Mouse (Mus musculus) midbrain, embryonic 10.5 days (tissue): ENCODE measurements around the gene Efcab10. TPM values are rescaled to one million over a fixed set of nuclear protein-coding genes. Genes with fewer than 3 reads are reported as not detected.
A peak's percentile ranks its signal among the peaks of the same experiment; 100 is the strongest.

Experiments
- DNase-seq: peaks from one replicate; pipeline ENCODE4 v3.0.0-alpha.2; 2017; ENCODE audit warnings: low spot score
- H3K27ac ChIP-seq: fragments of 300-500 bp; sonication (generic); replicated peaks from 2 replicates; pipeline ENCODE4 v1.5.1; 2016; ENCODE audit warnings: mild to moderate bottlenecking
- H3K27me3 ChIP-seq: fragments of 300-500 bp; sonication (generic); 2 replicates; pipeline ENCODE4 v1.6.1; 2016; ENCODE audit warnings: low read depth, mild to moderate bottlenecking; ENCODE audit not compliant: poor library complexity, severe bottlenecking
- H3K36me3 ChIP-seq: fragments of 300-500 bp; sonication (generic); 2 replicates; pipeline ENCODE4 v1.6.1; 2016; ENCODE audit warnings: mild to moderate bottlenecking, moderate library complexity
- H3K4me1 ChIP-seq: fragments of 300-500 bp; sonication (generic); 2 replicates; pipeline ENCODE4 v1.6.1; 2016
- H3K4me3 ChIP-seq: fragments of 300-500 bp; sonication (generic); 2 replicates; pipeline ENCODE4 v1.5.1; 2016; ENCODE audit warnings: mild to moderate bottlenecking, moderate library complexity
- H3K9me3 ChIP-seq: fragments of 300-500 bp; sonication (generic); replicated peaks from 2 replicates; pipeline ENCODE4 v1.6.1; 2016; ENCODE audit warnings: mild to moderate bottlenecking
- WGBS: fragments of 180-500 bp; shearing (Covaris S2); methylation state at CpG from one replicate; pipeline ENCODE4 v1.1.7; 2016; 5-methylcytosine and 5-hydroxymethylcytosine counted together
- polyA plus RNA-seq: library from polyadenylated mRNA; unstranded; fragments of >200 nt; fragmentation: Nextera tagmentation; extraction: Ambion mirVana; gene quantifications from 2 replicates; pipeline ENCODE4 v1.2.1, GENCODE M21; 2016

The Efcab10 gene
- 0.91 and 0.98 TPM in 2 replicates for polyA plus RNA-seq

DNA sequence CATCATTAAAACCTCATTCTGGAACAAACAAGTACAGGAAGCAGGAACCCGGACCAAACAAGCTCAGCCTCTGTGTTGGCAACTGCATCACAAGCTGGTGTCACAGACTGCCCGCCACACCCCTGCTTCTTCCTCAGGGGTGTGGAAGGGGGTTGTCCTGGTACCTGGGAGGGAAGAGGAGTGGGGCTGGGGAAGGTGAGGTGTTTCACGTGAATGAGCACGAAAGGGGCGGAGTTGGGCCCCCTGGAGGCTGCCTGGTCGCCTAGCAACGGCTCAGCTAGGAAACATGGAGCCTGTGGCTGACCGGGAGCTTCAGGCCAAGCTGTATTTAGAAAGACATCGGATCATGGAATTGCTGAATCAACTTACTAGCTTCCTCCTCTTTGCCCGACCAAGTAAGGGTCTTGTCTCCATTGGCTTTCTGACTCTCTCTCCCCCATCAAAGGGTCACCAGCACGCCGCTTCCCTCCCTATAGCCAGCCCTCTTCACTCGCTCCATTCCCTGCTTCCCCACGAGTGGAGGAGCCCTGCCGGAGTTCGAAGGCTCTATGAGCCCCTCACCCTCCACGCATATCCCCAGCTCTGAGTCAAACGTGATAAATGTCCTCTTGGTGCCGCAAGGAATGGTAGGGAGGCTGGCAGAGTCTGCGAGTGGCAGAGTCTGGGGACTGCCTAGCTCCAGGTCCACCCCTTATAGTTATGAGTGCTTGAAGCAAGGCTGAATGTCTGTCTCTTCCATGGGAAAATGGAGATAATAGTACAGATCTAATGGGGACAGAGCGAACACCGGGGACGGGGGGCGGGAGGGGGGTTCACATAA lies at the start of gene Efcab10:
Gene Efcab10, plus strand, starts transcription at position 51 of the 820 bp plus-strand sequence.
- WGBS, result 12% methylated on average over 24 of the region's 24 CpGs
- Histone ChIP-seq H3K36me3 (no peaks in the 10 kb centered on the region), H3K4me1 (peaks cover 12% of the 10 kb centered on the region), H3K27me3 (no peaks in the 10 kb centered on the region; the same call in 1 of the 2 replicates), H3K9me3 (no peaks in the 10 kb centered on the region), H3K4me3 (peak within 1 kb of the TSS; percentile 53), H3K27ac (peak within 1 kb of the TSS; percentile 80)
- DNase-seq, result peak; percentile 58

DNA sequence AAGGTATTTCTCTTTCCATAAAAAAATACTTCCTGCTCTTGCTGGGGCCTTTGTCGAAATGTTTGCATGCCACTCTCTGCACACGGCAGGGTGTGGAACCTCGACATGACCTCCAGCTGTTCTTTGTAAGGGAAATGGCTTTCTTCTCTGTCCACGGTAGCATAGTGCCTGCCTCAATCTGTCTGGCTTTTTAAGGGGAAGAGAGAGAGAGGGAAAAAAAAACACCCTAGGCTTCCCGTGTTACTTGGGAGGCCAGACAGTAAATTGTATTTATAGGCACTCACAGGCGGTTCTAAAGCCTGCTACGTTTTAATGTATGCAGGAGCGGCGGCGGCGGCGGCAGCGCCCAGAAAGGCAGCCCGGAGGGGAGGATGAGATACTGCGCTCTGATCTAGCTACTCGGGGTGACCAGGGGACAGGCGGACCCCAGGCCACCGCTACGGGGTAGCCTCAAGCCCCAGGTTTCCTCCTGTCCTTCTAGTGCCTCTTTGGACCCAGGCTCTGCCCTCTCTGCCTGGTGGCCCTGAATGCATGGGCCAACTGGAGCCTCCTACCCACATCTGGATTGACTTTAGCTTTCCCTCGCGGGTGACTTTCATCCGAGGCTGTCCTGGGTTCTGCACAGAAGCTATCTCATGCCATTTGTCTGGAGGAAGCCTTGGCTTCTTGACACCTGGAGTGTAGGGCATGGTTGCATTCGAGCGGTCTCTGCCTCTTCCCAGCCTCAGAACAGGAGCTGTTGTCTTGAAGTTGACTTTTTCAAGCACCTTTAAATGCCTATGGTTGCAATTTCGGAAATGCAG lies 49.5 kb upstream of the Efcab10 start:
- DNase-seq, result peak; percentile 46
- H3K4me3 ChIP-seq, result peak overlapping the region; percentile 48
- peak overlapping the region; percentile 71; the same call in 1 of the 2 replicates for H3K27ac ChIP-seq
- no peaks in the 10 kb centered on the region for H3K9me3 ChIP-seq
- H3K27me3 ChIP-seq, result peaks cover 40% of the 10 kb centered on the region
- H3K4me1 ChIP-seq, result peaks cover 32% of the 10 kb centered on the region
- 4% methylated on average over 25 of the region's 25 CpGs for WGBS
- H3K36me3 ChIP-seq, result no peaks in the 10 kb centered on the region

- Histone ChIP-seq H3K27me3 (peaks cover 40% of the 10 kb centered on the region), H3K9me3 (no peaks in the 10 kb centered on the region), H3K4me3 (peak overlapping the region; percentile 48), H3K36me3 (no peaks in the 10 kb centered on the region), H3K4me1 (peaks cover 32% of the 10 kb centered on the region), H3K27ac (no peak overlapping the region; the same call in 1 of the 2 replicates)
- WGBS, result 30% methylated on average over 23 of the region's 23 CpGs
- DNase-seq, result peak; percentile 30
These were observed 48.8 kb upstream of the Efcab10 start for GRCm38 (mm10) chr12:33345773-33346435.

- Histone ChIP-seq H3K4me3 (no peak overlapping the region), H3K27ac (no peak overlapping the region), H3K36me3 (no peaks in the 10 kb centered on the region), H3K9me3 (no peaks in the 10 kb centered on the region), H3K4me1 (no peaks in the 10 kb centered on the region), H3K27me3 (no peaks in the 10 kb centered on the region)
- WGBS, result 82% methylated on average over 4 of the region's 4 CpGs
- DNase-seq, result no peak
These were observed 42.0 kb upstream of the Efcab10 start for GRCm38 (mm10) chr12:33352671-33353070.

GRCm38 (mm10) chr12:33358345-33358744 lies 36.3 kb upstream of the Efcab10 start:
- H3K27ac ChIP-seq, result no peak overlapping the region
- H3K36me3 ChIP-seq, result peaks cover 7% of the 10 kb centered on the region; the same call in 1 of the 2 replicates
- H3K4me3 ChIP-seq, result no peak overlapping the region
- H3K4me1 ChIP-seq, result no peaks in the 10 kb centered on the region
- H3K27me3 ChIP-seq, result no peaks in the 10 kb centered on the region
- WGBS, result 93% methylated on average over 10 of the region's 10 CpGs
- no peak for DNase-seq
- no peaks in the 10 kb centered on the region for H3K9me3 ChIP-seq

GRCm38 (mm10) chr12:33359209-33359608 lies 35.4 kb upstream of the Efcab10 start:
- WGBS, result 92% methylated on average over 7 of the region's 7 CpGs
- peaks cover 7% of the 10 kb centered on the region; the same call in 1 of the 2 replicates for H3K36me3 ChIP-seq
- DNase-seq, result no peak
- no peak overlapping the region for H3K4me3 ChIP-seq
- H3K9me3 ChIP-seq, result no peaks in the 10 kb centered on the region
- no peaks in the 10 kb centered on the region for H3K4me1 ChIP-seq
- no peak overlapping the region for H3K27ac ChIP-seq
- no peaks in the 10 kb centered on the region for H3K27me3 ChIP-seq

DNA sequence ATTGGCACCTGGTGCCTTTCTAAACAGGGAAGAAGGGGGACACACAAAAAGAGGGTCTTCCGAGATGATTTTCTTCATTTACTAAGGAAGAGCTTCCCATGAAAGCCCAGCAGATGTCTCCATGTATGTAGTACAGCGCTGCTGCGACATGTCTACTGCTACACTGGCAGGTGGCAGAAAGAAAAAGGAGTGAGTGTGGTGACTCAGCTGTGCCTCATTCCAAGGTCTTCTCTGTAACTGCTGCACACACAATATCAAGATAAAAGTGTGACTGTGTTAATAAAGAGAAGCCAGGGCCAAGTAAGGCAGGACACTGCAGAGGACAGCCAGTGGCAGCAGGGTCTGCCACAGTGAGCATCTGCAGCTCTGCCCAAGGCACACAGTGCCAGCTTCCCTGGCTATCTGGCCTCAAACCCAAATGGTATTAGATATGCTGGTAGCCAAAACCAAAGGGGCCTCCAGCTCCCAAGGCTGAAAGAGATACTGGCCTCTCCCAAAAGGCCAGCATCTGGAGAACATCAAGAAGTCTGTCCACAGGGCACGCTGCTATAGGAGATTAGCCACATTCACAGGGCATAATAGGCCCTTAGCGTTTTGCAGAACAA lies 34.7 kb upstream of the Efcab10 start:
- no peaks in the 10 kb centered on the region for H3K27me3 ChIP-seq
- H3K27ac ChIP-seq, result no peak overlapping the region
- H3K36me3 ChIP-seq, result peaks cover 7% of the 10 kb centered on the region; the same call in 1 of the 2 replicates
- no peaks in the 10 kb centered on the region for H3K4me1 ChIP-seq
- DNase-seq, result no peak
- H3K4me3 ChIP-seq, result no peak overlapping the region
- 93% methylated on average over 5 of the region's 5 CpGs for WGBS
- no peaks in the 10 kb centered on the region for H3K9me3 ChIP-seq

GRCm38 (mm10) chr12:33360729-33361128 lies 33.9 kb upstream of the Efcab10 start:
- H3K27ac ChIP-seq, result no peak overlapping the region
- H3K27me3 ChIP-seq, result no peaks in the 10 kb centered on the region
- H3K9me3 ChIP-seq, result no peaks in the 10 kb centered on the region
- peaks cover 7% of the 10 kb centered on the region; the same call in 1 of the 2 replicates for H3K36me3 ChIP-seq
- no peak for DNase-seq
- 91% methylated on average over 6 of the region's 6 CpGs for WGBS
- H3K4me3 ChIP-seq, result no peak overlapping the region
- no peaks in the 10 kb centered on the region for H3K4me1 ChIP-seq

DNA sequence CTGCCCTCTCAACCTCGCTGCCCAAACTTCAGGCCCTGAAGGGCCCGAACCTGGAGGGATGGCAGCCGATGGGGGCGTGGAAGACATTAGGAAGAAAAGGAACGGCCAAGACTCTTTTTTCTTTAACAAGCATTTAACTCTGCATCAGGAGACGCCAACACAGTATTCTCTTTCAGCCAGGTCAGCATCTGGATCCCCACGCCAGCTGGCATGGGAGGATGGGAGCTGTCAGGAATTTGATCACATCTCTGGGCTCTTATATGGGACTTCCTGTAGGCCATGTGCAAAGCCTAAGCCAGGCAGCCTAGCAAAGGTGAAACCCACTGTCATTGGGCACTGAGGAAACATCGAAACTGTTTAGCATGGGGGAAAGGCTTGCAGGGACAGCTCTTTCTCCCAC lies 30.1 kb upstream of the Efcab10 start:
- H3K4me3 ChIP-seq, result no peak overlapping the region
- 88% methylated on average over 8 of the region's 8 CpGs for whole genome bisulfite sequencing
- H3K27ac ChIP-seq, result no peak overlapping the region
- peaks cover 6% of the 10 kb centered on the region; the same call in 1 of the 2 replicates for H3K36me3 ChIP-seq
- no peaks in the 10 kb centered on the region for H3K9me3 ChIP-seq
- no peak for DNase-seq
- H3K4me1 ChIP-seq, result no peaks in the 10 kb centered on the region
- no peaks in the 10 kb centered on the region for H3K27me3 ChIP-seq

- Histone ChIP-seq H3K36me3 (0 out of 2 replicates have a peak, but pooled peaks cover 4% of the 10 kb centered on the region), H3K27me3 (no peaks in the 10 kb centered on the region), H3K9me3 (no peaks in the 10 kb centered on the region), H3K4me3 (no peak overlapping the region), H3K4me1 (no peaks in the 10 kb centered on the region), H3K27ac (no peak overlapping the region)
- no peak for DNase-seq
- 88% methylated on average over 8 of the region's 8 CpGs for WGBS
These were observed 29.5 kb upstream of the Efcab10 start for GRCm38 (mm10) chr12:33365133-33365532.

DNA sequence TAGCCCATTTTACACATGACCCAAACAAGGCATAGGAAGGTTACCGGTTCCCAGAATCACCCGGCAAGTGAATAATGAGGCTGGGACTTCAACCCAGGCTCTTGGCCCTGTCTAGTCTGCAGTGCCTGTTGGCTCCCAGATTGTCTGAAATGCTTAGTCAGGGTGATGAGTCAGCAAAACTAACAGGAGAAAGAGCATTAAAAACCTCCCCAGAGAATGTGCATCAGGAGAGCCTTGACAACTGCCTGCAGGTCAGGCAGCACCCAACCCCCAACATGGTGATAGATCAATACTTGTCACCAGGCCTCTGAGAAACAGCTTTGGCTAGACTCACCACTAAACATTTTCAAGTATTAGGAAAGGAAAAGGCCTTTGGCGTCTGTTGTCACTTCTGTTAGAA lies 25.1 kb upstream of the Efcab10 start:
- no peak overlapping the region for H3K27ac ChIP-seq
- no peak for DNase-seq
- no peaks in the 10 kb centered on the region for H3K4me1 ChIP-seq
- no peaks in the 10 kb centered on the region for H3K27me3 ChIP-seq
- 0 out of 2 replicates have a peak, but pooled peaks cover 4% of the 10 kb centered on the region for H3K36me3 ChIP-seq
- H3K9me3 ChIP-seq, result no peaks in the 10 kb centered on the region
- WGBS, result 87% methylated on average over 3 of the region's 3 CpGs
- H3K4me3 ChIP-seq, result no peak overlapping the region
